Mouse (Mus musculus): ENCODE measurements around the gene Rnf182.

Rnf182 gene

DNA sequence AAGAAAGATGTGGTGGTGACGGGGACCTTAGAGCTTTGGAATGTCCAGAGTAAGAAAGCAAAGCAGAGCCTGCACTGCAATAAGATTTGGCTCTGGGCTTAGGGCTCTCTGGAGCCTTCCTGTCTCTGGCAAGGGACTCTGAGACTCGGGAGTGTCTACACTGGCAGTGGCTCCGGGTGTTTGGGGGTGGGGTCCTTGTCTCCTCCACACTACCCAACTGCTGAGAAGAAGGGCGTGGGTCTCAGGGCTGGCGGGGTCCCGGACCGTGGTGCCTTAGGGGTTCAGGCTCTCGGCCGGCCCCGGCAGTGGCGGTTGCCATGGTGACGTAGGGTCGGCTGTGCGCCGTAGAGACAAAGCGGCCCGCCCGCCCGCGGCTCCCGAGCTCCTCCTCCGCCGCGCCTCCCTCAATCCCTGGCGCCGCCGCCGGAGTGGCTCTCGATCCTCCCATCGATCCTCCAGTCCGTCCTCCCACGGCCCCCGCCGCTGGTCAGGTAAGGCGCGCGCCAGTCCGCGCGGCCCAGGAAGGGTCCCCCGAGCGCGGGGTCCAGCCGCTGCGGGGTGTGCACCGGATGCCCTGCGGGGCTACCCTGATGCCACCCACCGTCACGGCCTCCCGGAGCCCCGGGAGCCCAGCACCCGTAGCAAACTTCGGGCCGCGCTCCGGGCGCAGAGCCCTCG, at the start of gene Rnf182:
Rnf182 (plus strand) TSS at position 134 of the 678 bp plus-strand sequence.
- in situ Hi-C loops (cut with MboI, MseI) = no loop called here

DNA sequence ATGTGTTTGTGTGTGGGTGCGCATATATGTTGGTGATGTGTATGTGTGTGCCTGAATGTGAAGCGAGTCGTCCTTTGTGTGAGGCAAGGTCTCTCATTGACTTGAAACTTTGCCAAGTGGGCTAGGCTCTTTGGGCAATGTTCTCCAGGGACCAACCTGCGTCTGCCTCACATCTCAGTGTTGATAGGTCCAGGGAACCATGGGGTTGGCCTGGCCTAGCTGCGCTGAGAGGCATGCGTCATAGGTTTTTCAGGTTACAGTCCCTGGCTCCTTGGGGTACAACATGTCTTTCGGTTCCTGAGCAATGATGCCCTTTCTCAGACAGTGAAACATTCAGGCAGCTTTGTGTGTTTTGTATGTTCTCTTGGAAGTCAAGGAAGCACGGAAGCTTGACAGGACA, 49.3 kb upstream of the Rnf182 start:
- in situ Hi-C loops (cut with MboI, MseI) = no loop called here

DNA sequence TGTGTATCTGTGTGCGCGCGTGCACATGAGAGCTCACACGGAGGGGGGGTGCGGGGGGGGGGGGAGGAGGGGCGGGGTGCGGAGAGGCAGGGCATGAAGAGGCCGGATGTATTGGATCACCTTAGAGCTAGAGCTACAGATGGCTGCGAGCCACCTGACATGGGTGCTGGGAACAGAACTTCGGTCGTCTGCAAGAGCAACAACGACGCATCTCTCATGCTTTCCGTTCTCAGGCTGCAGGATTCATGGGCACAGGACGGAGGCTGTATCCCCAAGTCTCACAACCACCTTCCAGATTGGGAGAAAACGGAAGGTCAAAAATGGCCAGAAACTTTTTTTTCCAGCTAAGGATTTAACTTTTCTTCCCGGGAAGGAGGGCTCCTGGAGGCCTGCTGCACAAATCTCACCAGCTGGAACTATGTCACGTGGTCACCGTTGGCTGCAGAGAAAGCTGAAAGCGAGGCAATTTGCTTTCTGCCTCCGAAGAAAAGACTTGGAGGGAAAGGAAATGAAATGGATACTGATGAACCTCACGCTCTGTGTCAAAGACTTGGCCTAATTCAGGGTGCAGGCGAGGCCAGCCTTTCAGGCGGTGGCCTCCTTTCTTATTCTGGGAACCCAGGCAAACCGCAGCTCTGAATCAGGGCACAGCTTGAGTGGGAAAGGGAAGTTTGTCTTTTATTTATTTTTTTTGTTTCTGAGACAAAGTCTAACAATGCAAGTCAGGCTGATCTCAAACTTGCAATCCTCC, 48.2 kb upstream of the Rnf182 start:
- in situ Hi-C loops (cut with MboI, MseI) = no loop called here

DNA sequence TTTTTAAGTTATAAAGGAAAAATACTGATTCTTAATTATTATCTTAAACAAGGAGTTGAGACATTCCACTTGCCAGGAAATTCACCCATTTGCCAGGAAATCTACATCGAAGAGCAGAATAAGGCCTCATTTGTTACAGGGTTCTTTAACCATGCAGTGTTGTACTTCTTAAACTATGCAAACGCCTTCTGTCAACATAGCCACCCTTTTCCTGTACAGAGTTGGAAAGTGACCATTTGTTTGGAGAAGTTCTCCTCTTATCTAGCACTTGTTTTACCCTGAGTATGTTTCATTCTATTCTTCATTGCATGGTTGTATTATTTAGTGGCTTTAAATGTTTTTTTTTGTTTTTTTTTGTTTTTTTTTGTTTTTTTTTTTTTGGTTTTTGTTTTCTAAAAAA, 41.5 kb upstream of the Rnf182 start:
- in situ Hi-C loops (cut with MboI, MseI) = loop anchor here (10.0 kb wide), 1 partner anchor 221 kb away; no protein-coding TSS in a partner anchor

DNA sequence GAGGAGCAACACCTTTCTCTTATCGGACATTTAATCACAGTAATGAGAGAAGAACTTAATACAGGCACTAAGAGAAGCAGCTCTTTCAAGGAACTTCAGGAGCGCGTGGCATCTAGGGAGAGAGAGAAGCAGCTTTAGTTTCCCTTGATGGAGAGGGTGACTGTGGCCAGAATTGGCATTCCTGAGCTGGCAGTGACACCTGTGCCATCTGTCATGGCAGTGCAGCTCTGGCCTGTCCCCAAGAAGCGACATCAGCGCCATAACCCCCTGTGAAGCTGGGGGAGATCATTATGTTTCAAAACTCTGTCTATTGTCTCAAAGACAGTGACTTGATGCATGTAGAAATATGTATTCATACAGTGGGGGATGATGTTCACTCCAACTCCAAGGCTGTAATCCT, 40.1 kb upstream of the Rnf182 start:
- in situ Hi-C loops (cut with MboI, MseI) = loop anchor here (10.0 kb wide), 1 partner anchor 219 kb away; no protein-coding TSS in a partner anchor

DNA sequence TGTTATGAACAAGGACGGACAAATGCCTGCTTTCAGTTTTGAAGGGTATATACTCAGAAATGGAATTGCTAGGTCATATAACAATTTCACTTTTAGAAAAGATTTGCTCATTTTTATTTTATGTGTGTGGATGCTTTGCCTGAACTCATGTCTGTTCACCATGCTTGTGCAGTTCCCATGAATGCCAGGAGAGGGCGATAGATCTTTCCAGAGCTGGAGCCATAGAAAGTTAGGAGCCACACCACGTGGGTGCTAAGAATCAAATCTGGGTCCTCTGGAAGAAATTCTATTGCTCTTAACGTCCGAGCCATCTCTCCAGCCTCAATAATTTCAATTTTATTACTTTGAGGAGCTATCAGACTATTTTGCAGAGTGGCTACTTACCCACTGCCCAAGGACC, 38.3 kb upstream of the Rnf182 start:
- in situ Hi-C loops (cut with MboI, MseI) = loop anchor here (10.0 kb wide), 1 partner anchor 218 kb away; no protein-coding TSS in a partner anchor

DNA sequence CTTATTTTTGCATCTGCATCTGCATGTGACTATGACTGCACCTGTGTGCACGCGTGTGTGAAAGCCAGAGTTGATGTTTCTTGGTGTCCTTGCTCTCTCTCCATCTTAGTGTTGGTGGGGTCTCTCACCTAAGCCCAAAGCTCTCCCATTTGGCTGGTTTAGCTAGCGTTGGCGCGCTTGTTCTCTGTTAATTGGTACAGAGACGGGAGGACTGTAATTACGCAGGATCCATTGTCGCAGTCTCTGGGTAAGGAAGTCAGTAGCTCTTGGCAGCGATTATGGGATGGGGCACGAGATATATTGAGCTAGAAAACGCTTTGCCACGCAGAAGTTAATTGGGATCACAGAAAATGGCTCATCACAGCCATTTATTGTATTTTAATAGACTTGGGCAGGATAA, 37.7 kb upstream of the Rnf182 start:
- in situ Hi-C loops (cut with MboI, MseI) = loop anchor here (10.0 kb wide), 1 partner anchor 217 kb away; no protein-coding TSS in a partner anchor

DNA sequence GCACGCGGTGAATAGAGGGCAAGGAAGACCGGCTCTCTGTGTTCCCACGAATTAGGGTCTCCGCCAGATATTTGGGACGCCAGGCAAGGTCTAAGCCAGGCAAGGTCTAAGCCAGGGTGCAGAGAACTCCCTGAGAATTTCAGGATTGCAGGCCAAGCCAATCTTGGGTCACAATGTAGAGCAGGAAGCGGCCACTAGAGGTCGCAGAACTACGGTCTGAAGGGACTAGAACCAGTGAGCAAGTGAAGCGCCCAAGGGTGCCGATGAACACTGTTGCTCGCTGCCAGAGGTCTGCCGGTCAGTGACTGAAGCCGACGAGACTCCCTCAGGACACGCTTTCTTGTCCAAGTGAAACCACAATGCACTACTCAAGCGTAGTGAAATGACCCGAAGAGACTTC, 35.8 kb upstream of the Rnf182 start:
- in situ Hi-C loops (cut with MboI, MseI) = loop anchor here (10.0 kb wide), 1 partner anchor 215 kb away; no protein-coding TSS in a partner anchor

DNA sequence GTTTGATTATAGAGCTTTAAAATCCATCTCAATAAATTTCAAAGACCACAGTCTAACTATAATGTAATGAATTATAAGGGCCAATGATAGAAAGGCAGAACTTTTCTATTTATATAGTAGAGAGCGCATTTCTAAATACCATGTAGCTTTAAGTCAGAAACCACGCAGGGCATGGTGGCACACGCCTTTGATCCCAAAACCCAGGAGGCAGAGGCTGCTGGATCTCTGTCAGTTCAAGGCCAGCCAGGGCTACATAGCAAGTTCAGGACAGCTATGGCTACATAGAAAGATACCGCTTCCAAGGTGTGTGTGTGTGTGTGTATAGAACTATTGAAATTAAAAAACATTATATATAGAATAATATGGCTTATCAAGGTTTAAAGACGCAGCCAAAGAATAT, 34.8 kb upstream of the Rnf182 start:
- in situ Hi-C loops (cut with MboI, MseI) = no loop called here

DNA sequence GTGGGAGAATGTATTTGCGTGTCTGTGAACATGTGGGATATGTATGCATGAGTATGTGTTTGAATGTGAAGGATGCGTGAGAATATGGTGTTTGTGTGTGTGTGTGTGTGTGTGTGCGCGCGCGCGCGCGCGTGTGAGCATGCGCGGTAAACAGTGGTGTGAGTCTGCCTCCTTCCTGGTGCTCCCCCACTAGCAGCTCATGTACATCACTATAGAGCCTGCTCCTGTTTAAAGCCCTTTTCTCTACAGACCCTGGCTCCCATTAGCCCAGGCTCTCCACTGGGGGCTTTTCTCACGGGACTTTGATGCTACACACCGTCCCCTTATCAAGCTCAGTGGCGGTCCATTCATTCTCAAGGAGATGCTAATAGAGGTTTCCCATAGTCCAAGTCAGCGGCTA, 32.5 kb upstream of the Rnf182 start:
- in situ Hi-C loops (cut with MboI, MseI) = no loop called here

DNA sequence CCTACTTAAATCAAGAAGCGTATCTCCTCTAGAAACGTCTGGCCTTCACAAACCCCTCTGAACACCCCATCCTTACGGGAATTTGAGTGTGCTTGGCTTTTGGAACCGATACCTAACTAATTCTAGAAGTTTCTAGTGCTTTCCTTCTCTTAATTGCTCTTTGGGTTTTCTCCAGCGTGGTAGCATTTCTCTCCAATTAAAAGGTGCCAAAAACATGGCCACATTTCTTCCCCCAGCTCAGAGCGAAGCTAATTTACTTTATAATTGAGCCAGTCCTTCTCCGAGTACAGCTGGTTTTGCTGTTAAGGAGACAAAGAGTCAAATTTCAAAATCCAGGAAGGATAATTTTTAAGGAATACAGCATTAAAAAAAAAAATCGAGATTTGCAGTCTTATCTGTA, 32.0 kb upstream of the Rnf182 start:
- in situ Hi-C loops (cut with MboI, MseI) = no loop called here

DNA sequence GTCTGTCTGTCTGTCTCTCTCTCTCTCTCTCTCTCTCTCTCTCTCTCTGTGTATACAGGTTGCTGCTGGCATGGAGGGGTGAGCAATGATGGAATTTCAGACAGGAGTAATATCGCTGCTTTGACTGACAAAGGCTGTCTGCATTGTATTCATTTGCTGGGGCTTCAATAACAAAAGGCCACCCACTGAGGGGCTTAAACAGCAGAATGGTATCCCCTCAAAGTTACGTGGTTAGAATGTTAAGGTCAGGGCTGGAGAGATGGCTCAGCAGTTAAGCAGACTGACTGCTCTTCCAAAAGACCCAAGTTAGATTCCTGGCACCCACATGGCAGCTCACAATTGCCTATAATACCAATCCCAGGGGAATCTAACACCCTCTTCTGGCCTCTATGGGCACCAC, 30.2 kb upstream of the Rnf182 start:
- in situ Hi-C loops (cut with MboI, MseI) = no loop called here

DNA sequence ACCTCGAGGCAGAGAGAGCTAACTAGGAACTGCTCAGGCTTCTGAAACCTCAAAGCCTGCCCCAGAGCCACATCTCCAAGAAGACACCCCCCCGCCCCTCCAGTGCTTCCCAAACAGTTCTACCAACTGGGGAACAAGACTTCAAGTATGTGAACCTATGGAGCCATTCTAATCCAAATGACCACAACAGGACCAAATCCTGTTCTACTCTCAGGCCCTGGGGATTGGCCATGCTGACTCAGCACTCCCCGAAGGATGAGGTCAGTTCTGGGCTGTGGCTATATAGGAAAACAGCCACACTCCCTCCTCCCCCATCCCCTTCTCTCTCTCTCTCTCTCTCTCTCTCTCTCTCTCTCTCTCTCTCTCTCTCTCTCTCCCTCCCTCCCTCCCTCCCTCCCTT, 28.5 kb upstream of the Rnf182 start:
- in situ Hi-C loops (cut with MboI, MseI) = no loop called here

DNA sequence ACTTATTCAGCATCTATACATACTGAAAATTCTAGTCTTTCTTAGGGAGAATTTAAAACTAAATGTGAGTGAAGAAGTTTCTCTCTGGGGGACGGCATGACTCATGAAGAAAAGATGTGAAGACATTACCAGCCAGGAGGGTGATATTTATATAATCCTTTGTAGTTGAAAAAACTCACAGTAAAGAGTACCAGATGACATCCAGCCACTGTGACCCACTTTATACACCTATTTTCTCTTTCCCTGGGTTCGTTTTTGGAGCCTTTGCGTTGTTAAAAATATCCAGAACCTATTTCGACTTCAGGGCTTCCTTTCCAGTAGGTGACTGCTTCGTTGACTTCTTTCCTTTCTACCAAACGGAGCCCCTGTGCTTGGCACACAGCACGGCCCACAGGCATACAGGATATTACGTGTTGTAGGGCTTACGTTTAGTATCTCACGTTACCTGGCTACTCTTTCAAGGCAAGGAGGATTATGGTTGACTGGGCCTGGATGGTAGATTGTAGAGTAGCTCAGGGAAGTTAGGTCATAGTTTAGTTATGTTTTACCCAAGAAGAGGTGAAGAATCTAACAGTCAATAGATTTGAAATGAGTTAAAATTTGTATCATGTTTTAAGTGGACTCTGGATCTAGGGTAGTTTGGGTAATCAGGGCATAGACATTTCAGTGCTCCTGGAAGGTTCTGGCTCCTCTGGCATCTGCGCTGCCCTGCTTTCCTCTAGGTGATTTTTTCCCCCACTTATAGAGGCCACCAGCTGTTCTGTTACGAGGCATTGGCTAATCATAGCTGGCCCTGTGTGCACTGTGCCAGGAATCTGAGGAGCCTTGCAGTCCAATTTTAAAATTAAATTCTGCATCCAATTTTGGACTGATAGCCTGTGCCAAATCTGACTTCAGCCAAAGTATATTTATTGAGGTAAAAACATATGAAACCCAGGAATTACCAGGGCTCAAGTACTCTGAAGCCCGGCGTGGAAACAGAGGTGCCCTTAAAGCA, 27.4 kb upstream of the Rnf182 start:
- in situ Hi-C loops (cut with MboI, MseI) = no loop called here

DNA sequence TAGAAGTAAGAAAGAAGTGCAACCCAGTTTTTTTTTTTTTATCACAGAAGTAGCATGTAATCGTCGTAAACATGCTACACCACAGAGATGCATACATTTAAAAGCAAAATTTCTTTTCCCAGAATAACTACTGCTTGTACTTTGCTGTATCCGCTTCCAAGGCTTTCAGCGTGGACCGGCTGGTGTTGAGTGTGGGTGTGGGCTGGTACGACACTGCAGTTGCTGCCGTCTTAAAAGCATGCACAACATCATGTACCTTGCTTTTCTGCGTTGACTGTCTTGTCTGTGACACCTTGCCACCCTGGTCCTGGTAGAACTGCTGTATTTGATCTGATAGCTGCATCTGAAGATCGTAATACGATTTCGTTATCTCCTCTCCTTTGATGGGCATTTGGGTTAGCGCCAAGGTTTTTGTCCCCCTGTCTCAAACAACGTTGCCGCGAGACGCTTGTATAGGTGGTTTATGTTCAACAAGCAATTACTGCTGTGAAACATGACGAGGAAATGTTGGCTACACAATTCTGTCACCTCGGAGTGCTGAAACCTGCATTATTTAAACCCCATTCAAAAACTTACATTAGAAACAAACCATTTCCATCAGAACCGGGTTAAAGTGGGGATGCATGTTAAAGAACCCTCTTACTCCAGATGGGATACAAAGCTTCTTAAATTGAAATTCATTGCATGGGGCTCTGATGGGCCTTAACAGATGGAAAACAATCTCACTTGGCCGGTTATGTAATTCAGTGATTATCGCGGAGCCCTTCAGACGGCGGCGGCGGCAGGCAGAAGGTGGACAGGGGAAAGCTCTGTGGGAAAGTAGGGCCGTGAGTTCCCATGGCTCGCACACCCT, 23.5 kb upstream of the Rnf182 start:
- in situ Hi-C loops (cut with MboI, MseI) = no loop called here

DNA sequence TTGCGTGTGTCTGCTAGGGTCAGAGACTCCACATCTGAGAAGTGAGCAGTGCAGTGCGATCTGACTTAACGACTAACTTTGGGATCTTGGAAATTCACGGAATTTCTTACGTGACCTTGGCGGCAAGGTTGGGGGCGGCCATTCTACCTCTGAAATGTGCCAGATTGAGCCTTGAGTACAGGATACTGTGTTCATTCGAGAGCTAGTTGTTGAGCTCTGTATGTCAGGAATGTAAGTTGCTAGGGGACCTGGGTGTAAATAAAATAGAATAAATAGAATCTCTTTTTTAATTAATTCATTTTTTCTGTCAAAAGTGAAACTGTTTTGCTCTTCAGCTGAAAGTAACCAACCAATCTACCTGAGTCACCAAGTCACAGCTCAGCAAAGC, 22.8 kb upstream of the Rnf182 start:
- in situ Hi-C loops (cut with MboI, MseI) = no loop called here

DNA sequence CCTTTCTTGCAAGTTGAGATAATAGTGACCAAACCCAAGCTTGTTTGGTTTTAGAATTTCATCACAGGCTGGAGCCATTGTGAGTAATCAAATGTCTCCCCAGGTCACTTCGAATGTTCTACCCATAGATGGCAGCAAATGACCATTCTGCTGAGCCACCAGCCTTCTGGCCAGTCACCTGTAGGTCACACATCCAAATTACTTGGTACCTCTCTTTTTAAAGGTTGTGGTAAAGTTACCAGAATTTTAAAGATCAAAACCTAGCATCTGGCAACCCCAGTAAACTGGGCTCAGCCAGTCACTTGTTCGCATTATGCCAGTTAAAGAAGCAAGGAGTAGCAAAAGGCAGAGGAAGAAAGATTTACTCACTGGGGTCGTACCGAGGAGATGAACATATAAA, 19.6 kb upstream of the Rnf182 start:
- in situ Hi-C loops (cut with MboI, MseI) = loop anchor here (5.0 kb wide), 2 partner anchors 141 to 221 kb away; no protein-coding TSS in a partner anchor

DNA sequence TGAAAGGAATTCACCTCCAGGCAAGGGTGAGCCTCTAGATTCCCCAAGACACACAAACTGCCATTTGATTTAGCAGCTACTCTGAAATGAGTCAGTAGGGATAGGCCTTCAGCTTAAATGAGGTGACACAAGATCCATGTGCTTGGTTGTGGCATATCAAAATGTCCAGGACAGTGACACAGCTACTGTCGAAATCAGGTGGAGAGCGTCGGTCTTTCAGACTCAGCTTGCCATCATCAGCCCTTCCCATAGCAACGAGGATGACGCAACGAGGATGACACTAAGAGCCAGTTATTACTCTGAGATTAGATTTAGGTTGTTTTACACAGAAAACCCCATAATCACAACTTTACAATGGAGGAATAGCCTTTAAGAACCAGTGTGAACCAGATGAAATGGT, 14.5 kb upstream of the Rnf182 start:
- in situ Hi-C loops (cut with MboI, MseI) = no loop called here

DNA sequence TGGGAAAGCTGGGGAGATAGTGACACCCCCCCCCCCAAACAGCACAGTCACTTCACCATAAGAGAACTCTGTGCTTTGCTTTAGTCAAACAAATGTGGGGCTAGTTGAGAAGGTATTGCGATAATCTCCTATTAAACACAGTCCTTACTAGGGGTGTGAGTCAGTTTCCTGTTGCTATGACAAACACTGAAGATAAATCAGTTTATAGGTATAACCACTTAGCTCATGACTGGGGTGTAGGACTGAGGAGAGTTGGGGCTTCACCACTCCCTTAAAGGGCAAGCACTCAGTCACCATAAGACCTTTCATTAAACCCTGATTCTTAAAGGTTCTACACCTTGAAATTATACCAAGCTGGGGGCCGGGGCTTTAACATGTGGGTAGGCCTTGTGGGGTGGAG, 13.1 kb upstream of the Rnf182 start:
- in situ Hi-C loops (cut with MboI, MseI) = no loop called here

DNA sequence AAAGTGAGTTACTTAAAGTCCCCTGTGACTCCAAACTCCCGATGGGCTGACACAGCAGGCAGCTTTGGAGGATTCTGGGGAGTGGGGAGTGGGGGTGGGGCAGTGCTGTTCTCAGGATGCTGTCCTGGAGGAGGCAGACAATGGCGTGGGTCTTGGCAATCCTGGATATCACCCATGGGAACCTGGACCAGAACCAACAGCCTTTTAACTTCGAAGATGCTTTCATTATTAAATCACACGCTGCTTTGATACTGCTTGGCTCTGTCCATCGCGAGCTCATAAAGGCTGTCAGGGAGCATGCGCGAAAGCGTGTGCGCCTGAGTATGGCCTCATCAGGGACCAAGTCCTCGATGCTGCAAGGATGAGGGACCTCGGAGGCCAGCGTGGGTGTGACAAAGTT, 12.5 kb upstream of the Rnf182 start:
- in situ Hi-C loops (cut with MboI, MseI) = no loop called here

DNA sequence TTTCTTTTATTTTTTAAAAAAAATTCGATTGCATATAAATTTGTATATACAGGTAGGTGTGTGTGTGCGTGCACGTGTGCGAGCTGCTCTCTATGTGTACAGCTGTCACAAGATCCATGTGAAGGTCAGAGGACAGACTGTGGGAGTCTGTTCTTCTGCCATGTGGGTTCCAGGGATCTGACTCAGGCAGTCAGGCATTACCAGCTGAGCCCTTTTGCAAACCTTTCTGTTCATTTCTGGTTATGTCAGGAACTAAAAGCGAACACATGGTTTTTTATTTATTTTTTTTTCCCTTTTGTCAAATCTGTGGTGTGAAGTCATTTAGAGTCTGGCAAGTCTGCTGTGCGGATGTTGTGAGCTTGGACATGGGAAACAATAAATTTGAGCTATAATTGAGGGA, 6.7 kb upstream of the Rnf182 start:
- in situ Hi-C loops (cut with MboI, MseI) = no loop called here

All from T-helper 2 cell (primary cell).